Mouse (Mus musculus) megakaryocyte-erythroid progenitor cell, adult 5-6 weeks (primary cell): ENCODE results near the gene Parg. TPM values are rescaled to one million over a fixed set of nuclear protein-coding genes. Genes with fewer than 3 reads are reported as not detected.
A peak's percentile ranks its signal among the peaks of the same experiment; 100 is the strongest.

Source experiments
- ATAC-seq: replicated peaks from 2 replicates; pipeline ENCODE4 v1.8.0; 2016; ENCODE audit warnings: mild to moderate bottlenecking, inconsistent platforms; ENCODE audit not compliant: severe bottlenecking, poor library complexity, low FRiP score, low TSS enrichment
- total RNA-seq, 2 experiments: library from RNA; stranded (forward) in 1 of 2; stranded (reverse) in 1 of 2; fragments of 200-1000, 215-1000 nt in 1 of 2; fragments of >200 nt in 1 of 2; fragmentation: Nextera tagmentation in 1 of 2; gene quantifications; 2 replicates each; pipeline ENCODE4 v1.2.3; 2014 to 2017

The Parg gene
- total RNA-seq (2014; fragmentation: Nextera tagmentation) (31.5 and 33.9 TPM in 2 replicates), total RNA-seq (2017) (102 and 122 TPM in 2 replicates)

- peak; percentile 94 for ATAC-seq
Measured at GRCm38 (mm10) chr14:32201791-32202451, at the start of gene Parg, which contains the start of gene Timm23. Parg (plus strand) TSS chr14:32201949. Timm23 (minus strand) TSS chr14:32201898.

- no peak for ATAC-seq
Measured at GRCm38 (mm10) chr14:32152243-32152965, 49.3 kb upstream of the Parg start.

- no peak for ATAC-seq
Measured at GRCm38 (mm10) chr14:32153156-32153555, 48.6 kb upstream of the Parg start.

- no peak for ATAC-seq
Measured at GRCm38 (mm10) chr14:32154758-32155157, 47.0 kb upstream of the Parg start.

GRCm38 (mm10) chr14:32159150-32159670 lies 42.5 kb upstream of the Parg start:
- ATAC-seq = no peak; the same call in 1 of the 2 replicates

- peak; percentile 88 for ATAC-seq
Measured at GRCm38 (mm10) chr14:32159690-32160246, 42.0 kb upstream of the Parg start, which contains the start of gene Ncoa4. Ncoa4 (plus strand) TSS chr14:32159865.

- no peak for ATAC-seq
Measured at GRCm38 (mm10) chr14:32160563-32160962, 41.2 kb upstream of the Parg start.

- ATAC-seq = peak; percentile 60
Measured at GRCm38 (mm10) chr14:32161090-32161885, 40.5 kb upstream of the Parg start.

- no peak for ATAC-seq
Measured at GRCm38 (mm10) chr14:32162231-32162630, 39.5 kb upstream of the Parg start.

- ATAC-seq = no peak
Measured at GRCm38 (mm10) chr14:32163203-32163888, 38.4 kb upstream of the Parg start.

- no peak for ATAC-seq
Measured at GRCm38 (mm10) chr14:32164173-32165051, 37.3 kb upstream of the Parg start.

GRCm38 (mm10) chr14:32165278-32166061 lies 36.3 kb upstream of the Parg start:
- peak; percentile 54 for ATAC-seq

- ATAC-seq = no peak
Measured at GRCm38 (mm10) chr14:32166062-32166441, 35.7 kb upstream of the Parg start.

GRCm38 (mm10) chr14:32166840-32167239 lies 34.9 kb upstream of the Parg start:
- ATAC-seq = no peak

GRCm38 (mm10) chr14:32167326-32167725 lies 34.4 kb upstream of the Parg start:
- ATAC-seq = peak; percentile 49

GRCm38 (mm10) chr14:32168653-32169231 lies 33.0 kb upstream of the Parg start:
- peak; percentile 72 for ATAC-seq

- no peak for ATAC-seq
Measured at GRCm38 (mm10) chr14:32170137-32170536, 31.6 kb upstream of the Parg start.
